Mouse (Mus musculus) liver, embryonic 14.5 days (tissue): ENCODE measurements around the gene Galnt11. TPM values are rescaled to one million over a fixed set of nuclear protein-coding genes. Genes with fewer than 3 reads are reported as not detected.
"Not testable (repeated sequence)": the region's sequence is repeated elsewhere in the genome, so short reads cannot be mapped to it uniquely, and the experiment has no call there.

ENCODE experiments used
- ATAC-seq: fragments of 200-750 bp; cut with Nextera tagmentation; 2 replicates; pipeline ENCODE4 v1.8.0; 2017; ENCODE audit warnings: moderate number of reproducible peaks, mild to moderate bottlenecking, moderate library complexity; ENCODE audit not compliant: insufficient read depth
- DNase-seq, 3 experiments: peaks; one replicate each; pipeline ENCODE4 v3.0.0-alpha.2; 2012 to 2013; ENCODE audit warnings: low read depth in 3 of 3, low spot score in 3 of 3
- H3K27ac ChIP-seq: fragments of 300-500 bp; sonication (generic); 2 replicates; pipeline ENCODE4 v1.5.1; 2014; ENCODE audit warnings: moderate library complexity, mild to moderate bottlenecking, control low read depth, inconsistent platforms
- H3K27me3 ChIP-seq: fragments of 300-500 bp; sonication (generic); 2 replicates; pipeline ENCODE4 v1.6.1; 2014; ENCODE audit warnings: mild to moderate bottlenecking, low read length, moderate library complexity; ENCODE audit not compliant: control insufficient read depth, insufficient read depth
- H3K36me3 ChIP-seq: fragments of 300-500 bp; sonication (generic); replicated peaks from 2 replicates; pipeline ENCODE4 v1.6.1; 2014; ENCODE audit warnings: low read depth; ENCODE audit not compliant: control insufficient read depth, insufficient read depth
- H3K4me1 ChIP-seq, 2 experiments: fragments of 200-500 bp in 1 of 2; fragments of 300-500 bp in 1 of 2; sonication (generic) in 1 of 2; replicated peaks; 2 replicates each; pipeline ENCODE4 v1.6.1; 2012 to 2014; ENCODE audit warnings: antibody characterized with exemption in 1 of 2, inconsistent platforms in 1 of 2, low read length in 1 of 2; ENCODE audit not compliant: control insufficient read depth in 2 of 2, insufficient read depth in 2 of 2
- H3K4me2 ChIP-seq: fragments of 300-500 bp; sonication (generic); 2 replicates; pipeline ENCODE4 v1.6.1; 2014; ENCODE audit warnings: low read depth, mild to moderate bottlenecking, control low read depth, moderate library complexity
- H3K4me3 ChIP-seq, 2 experiments: fragments of 200-500 bp in 1 of 2; fragments of 300-500 bp in 1 of 2; sonication (generic) in 1 of 2; 2 replicates each; pipeline ENCODE4 v1.5.1; 2012 to 2014; ENCODE audit warnings: low read depth in 2 of 2, low read length in 2 of 2, mild to moderate bottlenecking in 2 of 2, control low read depth in 1 of 2, inconsistent platforms in 1 of 2, moderate library complexity in 1 of 2; ENCODE audit not compliant: insufficient read depth in 1 of 2
- H3K9ac ChIP-seq: fragments of 300-500 bp; sonication (generic); replicated peaks from 2 replicates; pipeline ENCODE4 v1.6.1; 2014; ENCODE audit warnings: mild to moderate bottlenecking, control low read depth, moderate library complexity
- H3K9me3 ChIP-seq: fragments of 300-500 bp; sonication (generic); 2 replicates; pipeline ENCODE4 v1.6.1; 2016; ENCODE audit warnings: low read length, mixed read lengths; ENCODE audit not compliant: control insufficient read depth
- CTCF ChIP-seq: IDR thresholded peaks from 2 replicates; pipeline ENCODE4 v1.5.1; 2016; ENCODE audit warnings: antibody characterized with exemption, low read depth, control low read depth
- EP300 ChIP-seq: IDR thresholded peaks from 2 replicates; pipeline ENCODE4 v1.6.1; 2016; ENCODE audit warnings: antibody characterized with exemption, low read depth
- WGBS: fragments of 180-500 bp; shearing (Covaris S2); extraction: QIAGEN DNeasy Blood & Tissue Kit; methylation state at CpG from one replicate; pipeline ENCODE4 v1.1.7; 2014; ENCODE audit not compliant: insufficient replicate concordance; 5-methylcytosine and 5-hydroxymethylcytosine counted together
- polyA plus RNA-seq, 2 experiments: library from polyadenylated mRNA; depleted of rRNA in 1 of 2; stranded (reverse) in 1 of 2; unstranded in 1 of 2; fragments of >200 nt; fragmentation: Nextera tagmentation in 1 of 2; extraction: Ambion mirVana in 1 of 2; gene quantifications; 2 replicates each; pipeline versions ENCODE4 v1.2.1 to v1.2.3; 2012 to 2014

Gene Galnt11
- polyA plus RNA-seq (2012; rRNA removed) (3.7 and 4.9 TPM in 2 replicates), polyA plus RNA-seq (2014; fragmentation: Nextera tagmentation; extraction: Ambion mirVana) (8.2 and 8.4 TPM in 2 replicates)

DNA sequence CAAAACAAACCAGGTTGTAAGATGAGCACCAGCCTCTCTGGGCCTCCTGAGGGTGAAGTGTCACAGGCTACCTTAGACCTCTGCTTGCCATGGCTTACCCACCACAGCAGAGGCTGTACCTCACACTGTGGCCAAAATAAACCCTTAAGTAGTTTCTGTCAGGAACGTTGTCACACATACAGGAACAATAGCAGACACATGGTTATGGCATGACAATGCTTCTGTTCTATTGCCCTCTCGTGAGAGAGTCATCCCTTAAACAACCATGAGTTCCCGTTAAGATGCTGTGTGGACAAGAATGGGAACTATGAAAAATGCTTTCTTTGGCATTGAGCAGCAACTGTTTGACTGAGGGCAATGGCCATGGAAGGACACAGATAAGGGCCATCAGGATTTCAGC lies at the start of gene Galnt11:
TSS of gene Galnt11 (plus strand) at position 301 of the 400 bp plus-strand sequence.
- H3K4me3 ChIP-seq = peak within 1 kb of the TSS; percentile 49 to 54
- H3K9me3 ChIP-seq = no peaks in the 10 kb centered on the region
- peak within 1 kb of the TSS; percentile 51 for H3K9ac ChIP-seq
- peak within 1 kb of the TSS; percentile 63 for H3K4me2 ChIP-seq
- H3K36me3 ChIP-seq = no peaks in the 10 kb centered on the region
- DNase-seq = no peak
- 52% methylated on average over 3 of the region's 3 CpGs for WGBS
- no peaks in the 10 kb centered on the region for H3K4me1 ChIP-seq
- H3K27me3 ChIP-seq = peaks cover 10% of the 10 kb centered on the region
- TF ChIP-seq CTCF (no peak), EP300 (no peak)
- H3K27ac ChIP-seq = no peak within 1 kb of the TSS
- no peak for ATAC-seq

DNA sequence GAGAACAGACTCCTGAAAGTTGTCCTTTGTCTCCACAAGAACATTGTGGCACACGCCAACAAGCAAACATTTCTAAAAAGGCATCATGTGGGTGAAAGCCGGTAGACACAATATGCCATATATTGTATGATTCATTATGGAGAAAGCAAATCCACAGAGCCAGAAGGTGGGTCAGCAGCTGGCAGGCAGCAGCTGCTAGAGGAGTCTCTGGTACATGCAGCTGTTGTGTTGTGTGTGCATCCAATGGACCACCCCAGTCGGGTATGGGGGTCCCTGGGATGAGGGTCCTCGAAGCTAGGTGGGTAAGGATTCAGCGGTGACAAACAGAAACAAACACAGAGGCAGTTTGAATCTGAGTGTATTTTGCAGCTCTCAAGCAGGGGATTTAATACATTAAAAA lies 43.8 kb upstream of the Galnt11 start:
- not testable (repeated sequence) for ATAC-seq, H3K27ac ChIP-seq, H3K4me1 ChIP-seq, H3K27me3 ChIP-seq, H3K4me2 ChIP-seq, H3K9me3 ChIP-seq, DNase-seq, H3K9ac ChIP-seq, H3K36me3 ChIP-seq, H3K4me3 ChIP-seq
- 65% methylated on average over 5 of the region's 5 CpGs for WGBS

DNA sequence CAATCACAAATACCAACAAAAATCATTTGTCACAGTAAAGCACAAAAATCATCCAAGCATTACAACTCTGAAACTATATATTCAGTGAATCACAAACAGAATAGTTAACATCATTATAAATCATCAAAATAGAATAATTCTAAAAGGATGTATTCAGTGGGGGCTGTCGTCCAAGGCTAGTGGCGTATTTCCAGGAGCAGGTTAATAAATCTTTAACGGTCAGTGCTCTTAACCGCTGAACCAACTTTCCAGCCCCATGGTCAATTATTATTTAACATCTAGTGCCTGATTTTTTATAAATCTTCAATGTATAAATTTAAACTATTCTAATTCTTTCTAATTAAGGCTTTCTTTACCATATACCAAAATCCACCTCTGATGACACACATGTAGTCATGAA lies 43.2 kb upstream of the Galnt11 start:
- ATAC-seq, H3K4me3 ChIP-seq, H3K27ac ChIP-seq, H3K27me3 ChIP-seq, H3K9me3 ChIP-seq, H3K4me1 ChIP-seq, H3K4me2 ChIP-seq, H3K36me3 ChIP-seq, DNase-seq, H3K9ac ChIP-seq: not testable (repeated sequence)
- WGBS = 82% methylated on average over 4 of the region's 4 CpGs

DNA sequence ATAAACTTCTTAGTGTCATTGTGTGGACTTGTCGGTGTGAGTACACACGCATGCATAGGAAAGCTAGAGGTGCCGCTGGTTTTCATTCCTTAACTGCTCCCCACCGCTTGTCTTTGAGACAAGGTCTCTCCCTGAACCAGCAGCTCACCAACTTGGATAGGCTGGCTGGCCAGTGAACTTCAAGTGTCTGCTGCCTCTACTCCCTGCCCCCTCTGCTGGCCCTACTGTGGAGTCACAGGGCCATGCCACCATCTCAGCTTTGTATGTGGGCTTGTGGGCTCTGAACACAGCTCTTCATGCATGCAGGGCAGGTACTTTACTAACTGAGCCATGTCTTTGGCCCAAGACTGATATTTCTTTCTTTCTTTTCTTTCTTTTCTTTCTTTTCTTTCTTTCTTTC lies 42.4 kb upstream of the Galnt11 start:
- H3K27me3 ChIP-seq = no peaks in the 10 kb centered on the region
- no peak overlapping the region for H3K9ac ChIP-seq
- no peaks in the 10 kb centered on the region for H3K36me3 ChIP-seq
- no peak overlapping the region for H3K4me2 ChIP-seq
- H3K27ac ChIP-seq = no peak overlapping the region
- WGBS = 73% methylated on average over 4 of the region's 4 CpGs
- H3K4me1 ChIP-seq = no peaks in the 10 kb centered on the region
- H3K9me3 ChIP-seq = no peaks in the 10 kb centered on the region
- no peak for TF ChIP-seq EP300
- TF ChIP-seq CTCF = peak; percentile 39; the same call in 1 of the 2 replicates
- no peak for DNase-seq
- ATAC-seq = no peak
- H3K4me3 ChIP-seq = no peak overlapping the region

DNA sequence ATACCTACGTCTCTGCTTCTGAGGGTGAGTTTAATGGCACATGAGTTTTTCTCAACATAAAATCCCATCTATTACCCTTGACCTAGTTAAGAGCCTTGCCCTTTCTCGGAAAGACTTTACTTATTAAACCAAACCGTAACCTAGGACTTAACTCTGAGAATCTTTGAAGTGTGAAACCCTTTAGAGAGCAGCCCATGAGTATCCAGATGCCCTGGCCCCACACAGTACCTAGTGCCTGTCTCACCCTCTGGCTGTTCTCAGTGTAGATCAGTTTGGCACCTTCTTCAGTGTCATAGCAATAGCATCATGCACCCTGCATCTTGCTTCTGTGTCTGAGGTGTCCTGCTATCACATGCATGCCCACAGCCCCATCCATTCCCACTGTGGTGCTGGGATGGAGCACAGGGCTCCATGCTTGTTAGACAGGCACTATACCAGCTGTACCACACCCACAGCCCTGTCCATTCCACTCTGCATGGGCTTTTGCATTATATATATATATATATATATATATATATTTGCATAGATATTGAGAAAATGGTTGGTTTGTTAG lies 41.7 kb upstream of the Galnt11 start:
- Histone ChIP-seq H3K4me3 (no peak overlapping the region), H3K27ac (no peak overlapping the region), H3K4me2 (no peak overlapping the region), H3K36me3 (no peaks in the 10 kb centered on the region), H3K9ac (no peak overlapping the region), H3K4me1 (no peaks in the 10 kb centered on the region), H3K9me3 (no peaks in the 10 kb centered on the region), H3K27me3 (no peaks in the 10 kb centered on the region)
- no peak for TF ChIP-seq CTCF
- TF ChIP-seq EP300 = no peak
- ATAC-seq = no peak
- no peak for DNase-seq
- 65% methylated on average over 3 of the region's 3 CpGs for WGBS
